Comparison of ENCODE assay signal across 1 mouse cellular context in genomic region chr6:97227067-97227847, GRCm38 (mm10).
TF ChIP-seq lines count a peak whose summit lies in the region.

No protein-coding gene starts in this region.

TF ChIP-seq in myocyte, 11 proteins besides CTCF, POLR2A, EP300 and RAD21:
- TF ChIP-seq E2F4 (IDR thresholded peaks at IDR 0.05; ENCODE audit: insufficient read depth): no peak
- TF ChIP-seq TCF3 (IDR thresholded peaks at IDR 0.05; ENCODE audit: insufficient read length, low read depth): peak; percentile 97
- no peak for TF ChIP-seq REST (IDR thresholded peaks at IDR 0.05; ENCODE audit: insufficient read depth, insufficient read length)
- no peak for TF ChIP-seq SRF (IDR thresholded peaks at IDR 0.05; ENCODE audit: control insufficient read depth, insufficient read length, low read depth)
- TF ChIP-seq POLR2AphosphoS2 (IDR thresholded peaks at IDR 0.05; ENCODE audit: insufficient read length, low read depth): peak; percentile 19
- peak; percentile 94 for TF ChIP-seq TCF12 (IDR thresholded peaks at IDR 0.05; ENCODE audit: insufficient read depth, poor library complexity, severe bottlenecking)
- TF ChIP-seq MAX (IDR thresholded peaks at IDR 0.05; ENCODE audit: low read depth): no peak
- TF ChIP-seq MYOD1 (IDR thresholded peaks at IDR 0.05; ENCODE audit: control insufficient read depth in 1 of 3, insufficient read length in 2 of 3, low read depth in 2 of 3): peak; percentile 95 to 99 (median 97)
- TF ChIP-seq CEBPB (IDR thresholded peaks at IDR 0.05; ENCODE audit: insufficient read depth, poor library complexity, severe bottlenecking): no peak
- TF ChIP-seq MYOG (IDR thresholded peaks at IDR 0.05; ENCODE audit: control insufficient read depth in 1 of 3, insufficient read depth in 1 of 3, insufficient read length in 2 of 3, low read depth in 2 of 3): peak; percentile 94 to 99 (median 98)
